Mouse (Mus musculus) olfactory bulb, adult 2 months (tissue): ENCODE measurements around the gene Ndufs3. TPM values are rescaled to one million over a fixed set of nuclear protein-coding genes. Genes with fewer than 3 reads are reported as not detected.

ENCODE experiments used
- H3K27ac ChIP-seq: fragments of 200-500 bp; 2 replicates; pipeline ENCODE4 v1.5.1; 2012; ENCODE audit warnings: low read depth, low read length; ENCODE audit not compliant: insufficient read depth
- H3K4me1 ChIP-seq: fragments of 200-500 bp; 2 replicates; pipeline ENCODE4 v1.6.1; 2012; ENCODE audit warnings: low read length; ENCODE audit not compliant: control insufficient read depth, insufficient read depth
- H3K4me3 ChIP-seq: fragments of 200-500 bp; 2 replicates; pipeline ENCODE4 v1.5.1; 2012; ENCODE audit warnings: mild to moderate bottlenecking, low read depth, low read length, moderate library complexity; ENCODE audit not compliant: insufficient read depth
- CTCF ChIP-seq: fragments of 200-500 bp; IDR thresholded peaks from 2 replicates; pipeline ENCODE4 v1.5.1; 2012; ENCODE audit warnings: low read depth, mild to moderate bottlenecking, low read length, moderate library complexity; ENCODE audit not compliant: insufficient read depth
- POLR2A ChIP-seq: fragments of 200-500 bp; IDR thresholded peaks from 2 replicates; pipeline ENCODE4 v1.6.1; 2012; ENCODE audit warnings: mild to moderate bottlenecking, low read depth, low read length, moderate library complexity; ENCODE audit not compliant: insufficient read depth
- WGBS: fragments of 180-500 bp; shearing (Covaris S2); methylation state at CpG from one replicate; pipeline ENCODE4 v1.1.7; 2018; 5-methylcytosine and 5-hydroxymethylcytosine counted together
- polyA plus RNA-seq: library from polyadenylated mRNA; stranded (reverse); fragments of >200 nt; gene quantifications from 2 replicates; pipeline ENCODE4 v1.2.4, GENCODE M21; 2012; ENCODE audit warnings: low replicate concordance; ENCODE audit not compliant: missing spikeins, insufficient read depth, insufficient read length

Gene Ndufs3
- polyA plus RNA-seq, result not detected in 2 replicates

GRCm38 (mm10) chr2:90904076-90904855, at the start of gene Ndufs3, which contains the start of gene Kbtbd4:
Gene Ndufs3 (minus strand): TSS chr2:90904827.
Gene Kbtbd4 (plus strand): TSS chr2:90904740.
- peak; percentile 88 for TF ChIP-seq POLR2A
- TF ChIP-seq CTCF, result no peak
- under 1% methylated on average over 43 of the region's 43 CpGs for WGBS
- Histone ChIP-seq H3K4me1 (peaks cover 8% of the 10 kb centered on the region), H3K27ac (peak within 1 kb of the TSS; percentile 93), H3K4me3 (peak within 1 kb of the TSS; percentile 96)

- no peak overlapping the region for H3K4me3 ChIP-seq
- H3K27ac ChIP-seq, result no peak overlapping the region
- 15% methylated on average over 3 of the region's 3 CpGs for WGBS
- H3K4me1 ChIP-seq, result peaks cover 10% of the 10 kb centered on the region
- TF ChIP-seq POLR2A (no peak), CTCF (no peak)
Measured at GRCm38 (mm10) chr2:90953461-90953860, 48.8 kb upstream of the Ndufs3 start.

- no peak for TF ChIP-seq POLR2A
- TF ChIP-seq CTCF, result no peak
Measured at GRCm38 (mm10) chr2:90950582-90951194, 46.1 kb upstream of the Ndufs3 start.

GRCm38 (mm10) chr2:90950149-90950548, 45.5 kb upstream of the Ndufs3 start:
- Histone ChIP-seq H3K4me3 (no peak overlapping the region), H3K4me1 (peaks cover 10% of the 10 kb centered on the region), H3K27ac (no peak overlapping the region)
- TF ChIP-seq POLR2A (no peak), CTCF (no peak)
- WGBS, result 70% methylated on average over 5 of the region's 5 CpGs

More at GRCm38 (mm10) chr2:90950582-90951194, 46.1 kb upstream of the Ndufs3 start:
- Histone ChIP-seq H3K4me3 (no peak overlapping the region), H3K4me1 (peaks cover 10% of the 10 kb centered on the region), H3K27ac (peak overlapping the region; percentile 9; the same call in 1 of the 2 replicates)

GRCm38 (mm10) chr2:90941744-90942143, 37.1 kb upstream of the Ndufs3 start:
- WGBS, result 7% methylated on average over 2 of the region's 2 CpGs

GRCm38 (mm10) chr2:90940233-90941229, 35.9 kb upstream of the Ndufs3 start, which contains the start of gene Celf1:
Gene Celf1 (plus strand): TSS chr2:90940382.
- 1% methylated on average over 98 of the region's 113 CpGs for WGBS
- peak; percentile 86 for TF ChIP-seq CTCF
- peak; percentile 56; the same call in 1 of the 2 replicates for TF ChIP-seq POLR2A
- peak within 1 kb of the TSS; percentile 83 for H3K4me3 ChIP-seq
- H3K27ac ChIP-seq, result peak within 1 kb of the TSS; percentile 84
- 0 out of 2 replicates have a peak, but pooled peaks cover 2% of the 10 kb centered on the region for H3K4me1 ChIP-seq

More at GRCm38 (mm10) chr2:90941744-90942143, 37.1 kb upstream of the Ndufs3 start:
- Histone ChIP-seq H3K4me1 (0 out of 2 replicates have a peak, but pooled peaks cover 2% of the 10 kb centered on the region), H3K27ac (no peak overlapping the region), H3K4me3 (no peak overlapping the region)
- no peak for TF ChIP-seq CTCF
- TF ChIP-seq POLR2A, result no peak

- Histone ChIP-seq H3K4me1 (0 out of 2 replicates have a peak, but pooled peaks cover 2% of the 10 kb centered on the region), H3K4me3 (peak overlapping the region; percentile 83), H3K27ac (peak overlapping the region; percentile 4; the same call in 1 of the 2 replicates)
- 27% methylated on average over 8 of the region's 8 CpGs for WGBS
- TF ChIP-seq POLR2A, result no peak
- TF ChIP-seq CTCF, result no peak
Measured at GRCm38 (mm10) chr2:90939750-90940149, 35.1 kb upstream of the Ndufs3 start.

- 0 out of 2 replicates have a peak, but pooled peaks cover 2% of the 10 kb centered on the region for H3K4me1 ChIP-seq
- H3K27ac ChIP-seq, result no peak overlapping the region
- H3K4me3 ChIP-seq, result no peak overlapping the region
- no peak for TF ChIP-seq CTCF
- no peak for TF ChIP-seq POLR2A
- WGBS, result 66% methylated on average over 3 of the region's 3 CpGs
Measured at GRCm38 (mm10) chr2:90938362-90938761, 33.7 kb upstream of the Ndufs3 start.
